Mouse (Mus musculus): ENCODE data around the gene Lmf2.

The Lmf2 gene

GRCm38 (mm10) chr15:89372068-89372467, 16.6 kb upstream of the Lmf2 start:
- no peak for DNase-seq

- no peak for DNase-seq
Observed at GRCm38 (mm10) chr15:89365141-89365551, 9.7 kb upstream of the Lmf2 start.

GRCm38 (mm10) chr15:89363051-89363450, 7.6 kb upstream of the Lmf2 start:
- DNase-seq = no peak

- no peak for DNase-seq
Observed at GRCm38 (mm10) chr15:89358784-89359183, 3.3 kb upstream of the Lmf2 start.

- peak; percentile 79 for DNase-seq
Observed at GRCm38 (mm10) chr15:89356372-89356771, 913 bp upstream of the Lmf2 start.

GRCm38 (mm10) chr15:89354455-89354854, 1.0 kb downstream of the Lmf2 start:
- DNase-seq = no peak

- DNase-seq = no peak
Observed at GRCm38 (mm10) chr15:89353837-89354236, 1.6 kb downstream of the Lmf2 start.

- no peak for DNase-seq
Observed at GRCm38 (mm10) chr15:89352795-89353194, 2.7 kb downstream of the Lmf2 start.

GRCm38 (mm10) chr15:89352054-89352453, 3.4 kb downstream of the Lmf2 start:
- DNase-seq = no peak

- no peak for DNase-seq
Observed at GRCm38 (mm10) chr15:89351302-89351701, 4.2 kb downstream of the Lmf2 start.

GRCm38 (mm10) chr15:89350447-89350846, 5.0 kb downstream of the Lmf2 start:
- no peak for DNase-seq

- no peak for DNase-seq
Observed at GRCm38 (mm10) chr15:89343325-89343724, 12.1 kb downstream of the Lmf2 start.

- DNase-seq = no peak
Observed at GRCm38 (mm10) chr15:89341678-89342077, 13.8 kb downstream of the Lmf2 start.

GRCm38 (mm10) chr15:89340136-89340535, 15.3 kb downstream of the Lmf2 start:
- no peak for DNase-seq

GRCm38 (mm10) chr15:89339696-89340095, 15.8 kb downstream of the Lmf2 start:
- no peak for DNase-seq

GRCm38 (mm10) chr15:89336422-89336821, 19.0 kb downstream of the Lmf2 start:
- no peak for DNase-seq

GRCm38 (mm10) chr15:89334774-89335537, 20.5 kb downstream of the Lmf2 start:
- no peak for DNase-seq

GRCm38 (mm10) chr15:89334271-89334670, 21.2 kb downstream of the Lmf2 start, which contains the start of gene Miox:
Miox (plus strand) TSS chr15:89334398.
- DNase-seq = no peak

GRCm38 (mm10) chr15:89326441-89326840, 29.0 kb downstream of the Lmf2 start:
- DNase-seq = no peak

GRCm38 (mm10) chr15:89323656-89324055, 31.8 kb downstream of the Lmf2 start:
- DNase-seq = no peak

GRCm38 (mm10) chr15:89322670-89323522, 32.6 kb downstream of the Lmf2 start, which contains the start of gene Adm2:
Adm2 (plus strand) TSS chr15:89322720.
- DNase-seq = no peak

GRCm38 (mm10) chr15:89321264-89321663, 34.2 kb downstream of the Lmf2 start:
- DNase-seq = no peak

GRCm38 (mm10) chr15:89316146-89316545, 39.3 kb downstream of the Lmf2 start:
- no peak for DNase-seq

GRCm38 (mm10) chr15:89315190-89315731, 40.2 kb downstream of the Lmf2 start, which contains the start of gene Sbf1:
Sbf1 (minus strand) TSS chr15:89315311.
- DNase-seq = peak; percentile 97
